Mouse (Mus musculus) activated CD4-positive, CD25-positive, alpha-beta regulatory T cell, adult 4 months (primary cell): ENCODE data around the gene Myof. TPM values are rescaled to one million over a fixed set of nuclear protein-coding genes. Genes with fewer than 3 reads are reported as not detected.
A peak's percentile ranks its signal among the peaks of the same experiment; 100 is the strongest.

Source experiments
- ATAC-seq: one replicate; pipeline ENCODE4 v1.8.0; 2017
- polyA plus RNA-seq, 2 experiments: library from polyadenylated mRNA; unstranded; fragments of 100-300 nt; shearing (Covaris generic); gene quantifications; one replicate each; pipeline ENCODE4 v1.2.1; 2017

Myof gene
- polyA plus RNA-seq, result under 1 TPM; 0.19 to 0.27 TPM

- ATAC-seq, result no peak
Measured at GRCm38 (mm10) chr19:38043281-38043981, at the start of gene Myof. Gene Myof (minus strand): TSS chr19:38043577.

- no peak for ATAC-seq
Measured at GRCm38 (mm10) chr19:38091512-38091985, 48.2 kb upstream of the Myof start.

- no peak for ATAC-seq
Measured at GRCm38 (mm10) chr19:38089358-38089757, 46.0 kb upstream of the Myof start.

- no peak for ATAC-seq
Measured at GRCm38 (mm10) chr19:38086948-38087551, 43.7 kb upstream of the Myof start.

GRCm38 (mm10) chr19:38085841-38086240, 42.5 kb upstream of the Myof start:
- ATAC-seq, result no peak

GRCm38 (mm10) chr19:38082931-38083525, 39.7 kb upstream of the Myof start:
- no peak for ATAC-seq

- ATAC-seq, result no peak
Measured at GRCm38 (mm10) chr19:38081361-38081760, 38.0 kb upstream of the Myof start.

GRCm38 (mm10) chr19:38077851-38078540, 34.6 kb upstream of the Myof start:
- ATAC-seq, result no peak

GRCm38 (mm10) chr19:38076251-38076650, 32.9 kb upstream of the Myof start:
- ATAC-seq, result no peak

GRCm38 (mm10) chr19:38075051-38075450, 31.7 kb upstream of the Myof start:
- no peak for ATAC-seq

GRCm38 (mm10) chr19:38073226-38073625, 29.8 kb upstream of the Myof start:
- no peak for ATAC-seq

- no peak for ATAC-seq
Measured at GRCm38 (mm10) chr19:38064051-38064450, 20.7 kb upstream of the Myof start.

- ATAC-seq, result no peak
Measured at GRCm38 (mm10) chr19:38063201-38063600, 19.8 kb upstream of the Myof start.

- no peak for ATAC-seq
Measured at GRCm38 (mm10) chr19:38056931-38057330, 13.6 kb upstream of the Myof start.

GRCm38 (mm10) chr19:38056276-38056675, 12.9 kb upstream of the Myof start:
- ATAC-seq, result no peak

GRCm38 (mm10) chr19:38055798-38056197, 12.4 kb upstream of the Myof start:
- no peak for ATAC-seq

GRCm38 (mm10) chr19:38054720-38055192, 11.4 kb upstream of the Myof start, which contains the start of gene Cep55:
Gene Cep55 (plus strand): TSS chr19:38055011.
- ATAC-seq, result peak; percentile 83

GRCm38 (mm10) chr19:38054149-38054719, 10.9 kb upstream of the Myof start:
- ATAC-seq, result peak; percentile 71

- ATAC-seq, result no peak
Measured at GRCm38 (mm10) chr19:38053227-38054041, 10.1 kb upstream of the Myof start.

GRCm38 (mm10) chr19:38049686-38050085, 6.3 kb upstream of the Myof start:
- ATAC-seq, result no peak

GRCm38 (mm10) chr19:38045198-38045597, 1.8 kb upstream of the Myof start:
- no peak for ATAC-seq

GRCm38 (mm10) chr19:38042261-38042722, 1.1 kb downstream of the Myof start:
- no peak for ATAC-seq
